Mouse (Mus musculus): ENCODE measurements around the gene Hdgfl3. TPM values are rescaled to one million over a fixed set of nuclear protein-coding genes. Genes with fewer than 3 reads are reported as not detected.

The Hdgfl3 gene
- polyA plus RNA-seq, 1 experiment = 1.4 TPM

GRCm38 (mm10) chr7:81880797-81881196 is 53.5 kb downstream of the Hdgfl3 start:
- Histone ChIP-seq H3K4me1 (ENCODE audit: control insufficient read depth, insufficient read depth, low read length) (no peaks in the 10 kb centered on the region), H3K27ac (ENCODE audit: control insufficient read depth, insufficient read depth, low read depth, low read length, poor library complexity) (no peak overlapping the region), H3K4me3 (replicated peaks; ENCODE audit: control insufficient read depth, low read depth, low read length) (no peak overlapping the region)
- TF ChIP-seq POLR2A (IDR thresholded peaks at IDR 0.05; ENCODE audit: borderline replicate concordance, control insufficient read depth, low read depth, low read length) (no peak), CTCF (IDR thresholded peaks at IDR 0.05; ENCODE audit: control insufficient read depth, insufficient read depth, low read length) (no peak)
- WGBS = 71% methylated on average over 4 of the region's 4 CpGs

DNA sequence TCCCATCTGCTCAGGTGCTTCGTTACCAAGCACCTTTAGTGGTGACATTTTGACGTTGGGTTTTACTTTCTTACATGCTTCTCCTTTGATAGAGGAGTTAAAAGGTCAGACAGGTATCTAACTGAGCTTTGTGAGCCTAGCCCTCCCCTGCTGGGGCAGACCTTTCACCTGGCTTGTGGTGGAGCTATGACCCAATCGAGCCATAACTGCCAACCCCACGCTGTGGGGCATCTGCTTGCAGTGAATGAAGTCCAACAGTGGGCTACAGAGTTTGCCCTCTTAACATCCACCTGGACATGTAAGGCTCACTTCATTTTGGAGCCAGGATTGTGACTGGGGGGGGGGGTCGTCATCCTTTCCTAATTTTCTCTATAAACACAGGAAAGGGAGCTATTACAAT is 54.0 kb downstream of the Hdgfl3 start:
- TF ChIP-seq POLR2A (IDR thresholded peaks at IDR 0.05; ENCODE audit: borderline replicate concordance, control insufficient read depth, low read depth, low read length) (no peak), CTCF (IDR thresholded peaks at IDR 0.05; ENCODE audit: control insufficient read depth, insufficient read depth, low read length) (no peak)
- no peak overlapping the region for H3K4me3 ChIP-seq (replicated peaks; ENCODE audit: control insufficient read depth, low read depth, low read length)
- H3K4me1 ChIP-seq (ENCODE audit: control insufficient read depth, insufficient read depth, low read length) = no peaks in the 10 kb centered on the region
- no peak overlapping the region for H3K27ac ChIP-seq (ENCODE audit: control insufficient read depth, insufficient read depth, low read depth, low read length, poor library complexity)
- WGBS = 72% methylated on average over 5 of the region's 5 CpGs

GRCm38 (mm10) chr7:81875372-81875771 is 58.9 kb downstream of the Hdgfl3 start:
- no peak overlapping the region for H3K4me3 ChIP-seq (replicated peaks; ENCODE audit: control insufficient read depth, low read depth, low read length)
- 77% methylated on average over 9 of the region's 9 CpGs for WGBS
- TF ChIP-seq CTCF (IDR thresholded peaks at IDR 0.05; ENCODE audit: control insufficient read depth, insufficient read depth, low read length) = no peak
- no peak for TF ChIP-seq POLR2A (IDR thresholded peaks at IDR 0.05; ENCODE audit: borderline replicate concordance, control insufficient read depth, low read depth, low read length)
- H3K4me1 ChIP-seq (ENCODE audit: control insufficient read depth, insufficient read depth, low read length) = no peaks in the 10 kb centered on the region
- no peak overlapping the region for H3K27ac ChIP-seq (ENCODE audit: control insufficient read depth, insufficient read depth, low read depth, low read length, poor library complexity)

DNA sequence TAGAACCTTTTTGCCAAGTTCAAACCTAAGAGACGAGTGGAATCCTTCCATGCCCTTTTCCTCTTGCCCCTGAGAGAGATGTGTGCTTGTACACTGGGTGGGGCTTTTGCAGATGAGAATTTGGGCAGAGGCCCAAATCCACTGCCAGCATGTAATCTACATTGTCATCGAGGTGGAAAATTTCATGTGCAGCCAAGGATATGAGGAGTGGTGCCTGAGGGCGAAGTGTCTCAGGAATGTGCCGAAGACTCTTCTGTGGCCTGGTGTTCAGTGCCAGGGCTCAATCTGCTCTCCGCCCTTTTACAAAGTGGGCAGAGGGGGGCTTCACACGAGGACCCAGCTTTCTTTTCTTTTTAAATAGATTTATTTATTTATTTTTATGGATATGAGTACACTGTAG is 59.6 kb downstream of the Hdgfl3 start:
- H3K27ac ChIP-seq (ENCODE audit: control insufficient read depth, insufficient read depth, low read depth, low read length, poor library complexity) = no peak overlapping the region
- no peak for TF ChIP-seq CTCF (IDR thresholded peaks at IDR 0.05; ENCODE audit: control insufficient read depth, insufficient read depth, low read length)
- TF ChIP-seq POLR2A (IDR thresholded peaks at IDR 0.05; ENCODE audit: borderline replicate concordance, control insufficient read depth, low read depth, low read length) = no peak
- WGBS = 73% methylated on average over 6 of the region's 6 CpGs
- H3K4me3 ChIP-seq (replicated peaks; ENCODE audit: control insufficient read depth, low read depth, low read length) = no peak overlapping the region
- H3K4me1 ChIP-seq (ENCODE audit: control insufficient read depth, insufficient read depth, low read length) = no peaks in the 10 kb centered on the region

- Histone ChIP-seq H3K27ac (ENCODE audit: control insufficient read depth, insufficient read depth, low read depth, low read length, poor library complexity) (no peak overlapping the region), H3K4me3 (replicated peaks; ENCODE audit: control insufficient read depth, low read depth, low read length) (no peak overlapping the region), H3K4me1 (ENCODE audit: control insufficient read depth, insufficient read depth, low read length) (no peaks in the 10 kb centered on the region)
- 21% methylated on average over 1 of the region's 1 CpGs for WGBS
- TF ChIP-seq POLR2A (IDR thresholded peaks at IDR 0.05; ENCODE audit: borderline replicate concordance, control insufficient read depth, low read depth, low read length) (no peak), CTCF (IDR thresholded peaks at IDR 0.05; ENCODE audit: control insufficient read depth, insufficient read depth, low read length) (no peak)
Measured at GRCm38 (mm10) chr7:81873807-81874206, 60.5 kb downstream of the Hdgfl3 start.

- WGBS = 87% methylated on average over 13 of the region's 13 CpGs
- Histone ChIP-seq H3K4me1 (ENCODE audit: control insufficient read depth, insufficient read depth, low read length) (no peaks in the 10 kb centered on the region), H3K4me3 (replicated peaks; ENCODE audit: control insufficient read depth, low read depth, low read length) (no peak overlapping the region), H3K27ac (ENCODE audit: control insufficient read depth, insufficient read depth, low read depth, low read length, poor library complexity) (no peak overlapping the region)
- no peak for TF ChIP-seq CTCF (IDR thresholded peaks at IDR 0.05; ENCODE audit: control insufficient read depth, insufficient read depth, low read length)
- TF ChIP-seq POLR2A (IDR thresholded peaks at IDR 0.05; ENCODE audit: borderline replicate concordance, control insufficient read depth, low read depth, low read length) = no peak
Measured at GRCm38 (mm10) chr7:81872493-81873013, 61.7 kb downstream of the Hdgfl3 start.

DNA sequence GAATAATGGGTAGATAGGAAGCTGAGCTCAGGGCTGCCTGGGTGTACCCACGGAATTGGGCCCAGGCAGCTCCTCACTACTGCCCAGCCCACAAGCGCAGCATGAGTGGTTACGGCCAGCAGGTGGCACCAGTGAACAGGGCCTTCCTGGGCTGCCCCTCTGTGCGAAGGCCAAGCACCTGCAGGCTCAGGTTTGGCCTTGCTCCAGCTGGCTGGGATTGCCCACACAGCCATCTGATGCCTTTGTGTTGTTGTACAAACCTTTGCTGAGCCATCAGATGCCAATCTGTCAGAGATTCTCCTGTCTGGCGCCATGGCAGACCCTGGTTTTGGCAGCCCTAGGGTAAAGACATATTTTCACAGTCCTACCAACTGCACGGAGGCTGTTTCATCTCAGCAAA is 66.1 kb downstream of the Hdgfl3 start:
- Histone ChIP-seq H3K4me1 (ENCODE audit: control insufficient read depth, insufficient read depth, low read length) (peaks cover 3% of the 10 kb centered on the region; the same call in 1 of the 2 replicates), H3K27ac (ENCODE audit: control insufficient read depth, insufficient read depth, low read depth, low read length, poor library complexity) (no peak overlapping the region), H3K4me3 (replicated peaks; ENCODE audit: control insufficient read depth, low read depth, low read length) (no peak overlapping the region)
- TF ChIP-seq CTCF (IDR thresholded peaks at IDR 0.05; ENCODE audit: control insufficient read depth, insufficient read depth, low read length) = peak; percentile 96
- TF ChIP-seq POLR2A (IDR thresholded peaks at IDR 0.05; ENCODE audit: borderline replicate concordance, control insufficient read depth, low read depth, low read length) = 0 out of 2 replicates have a peak, but pooled peaks have one; percentile 23
- 33% methylated on average over 6 of the region's 6 CpGs for WGBS

DNA sequence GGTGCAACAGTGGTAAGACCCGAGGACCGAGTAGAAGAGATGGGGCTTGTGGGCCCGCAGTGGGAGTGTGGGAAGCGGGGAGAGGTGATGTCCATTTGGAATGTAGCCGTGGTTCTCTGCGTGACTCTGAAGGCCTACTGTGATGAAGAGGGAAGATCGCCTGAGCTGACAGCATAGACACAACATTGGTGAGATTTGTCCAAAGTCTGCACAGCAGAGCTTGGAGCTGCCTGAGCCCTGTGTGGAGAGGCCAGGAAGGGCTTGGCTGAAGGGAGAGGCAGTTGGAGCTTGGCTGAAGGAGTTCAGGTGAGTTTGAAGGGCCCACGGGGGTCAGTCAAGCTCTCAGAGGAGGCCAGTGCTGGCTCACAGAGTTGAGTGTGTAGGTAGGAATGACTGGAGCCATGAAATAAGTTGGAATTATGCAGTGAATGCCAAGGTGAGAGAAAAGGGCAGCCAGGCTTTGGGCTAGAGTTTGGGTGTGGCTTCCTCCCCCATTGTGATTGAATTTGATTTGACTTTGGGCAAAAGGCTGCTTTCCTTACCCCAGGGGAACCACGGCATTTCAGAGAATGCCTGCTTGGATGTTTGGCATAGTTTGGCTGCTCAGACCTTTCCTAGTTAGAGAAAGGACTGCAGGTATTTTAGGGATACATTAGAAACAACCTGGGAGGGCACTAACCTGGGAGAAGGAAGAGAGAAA is 66.9 kb downstream of the Hdgfl3 start:
- 77% methylated on average over 9 of the region's 9 CpGs for WGBS
- Histone ChIP-seq H3K4me1 (ENCODE audit: control insufficient read depth, insufficient read depth, low read length) (peaks cover 3% of the 10 kb centered on the region; the same call in 1 of the 2 replicates), H3K27ac (ENCODE audit: control insufficient read depth, insufficient read depth, low read depth, low read length, poor library complexity) (no peak overlapping the region), H3K4me3 (replicated peaks; ENCODE audit: control insufficient read depth, low read depth, low read length) (no peak overlapping the region)
- no peak for TF ChIP-seq CTCF (IDR thresholded peaks at IDR 0.05; ENCODE audit: control insufficient read depth, insufficient read depth, low read length)
- no peak for TF ChIP-seq POLR2A (IDR thresholded peaks at IDR 0.05; ENCODE audit: borderline replicate concordance, control insufficient read depth, low read depth, low read length)

Data from bone marrow, adult 2 months (tissue).